Mouse (Mus musculus) ES-Bruce4 (cell line): ENCODE measurements around the gene Nt5c1a.

ENCODE experiments used
- EP300 ChIP-seq: IDR thresholded peaks from 2 replicates; pipeline ENCODE4 v1.6.1; 2011; ENCODE audit warnings: low read depth, low read length; ENCODE audit not compliant: insufficient read depth
- POLR2A ChIP-seq: IDR thresholded peaks from one replicate; pipeline ENCODE4 v1.8.1; 2011; ENCODE audit warnings: low read length; ENCODE audit not compliant: insufficient read depth

- TF ChIP-seq POLR2A (no peak), EP300 (no peak)
Observed at GRCm38 (mm10) chr4:123193791-123194190, 7.5 kb upstream of the Nt5c1a start.
